Mouse (Mus musculus) skeletal muscle tissue, adult 2 months (tissue): Measurements from ENCODE around the gene Fam219a.

Source experiments
- DNase-seq: peaks from one replicate; pipeline ENCODE4 v3.0.0-alpha.2; 2012; ENCODE audit warnings: low read depth, low spot score

The Fam219a gene

DNA sequence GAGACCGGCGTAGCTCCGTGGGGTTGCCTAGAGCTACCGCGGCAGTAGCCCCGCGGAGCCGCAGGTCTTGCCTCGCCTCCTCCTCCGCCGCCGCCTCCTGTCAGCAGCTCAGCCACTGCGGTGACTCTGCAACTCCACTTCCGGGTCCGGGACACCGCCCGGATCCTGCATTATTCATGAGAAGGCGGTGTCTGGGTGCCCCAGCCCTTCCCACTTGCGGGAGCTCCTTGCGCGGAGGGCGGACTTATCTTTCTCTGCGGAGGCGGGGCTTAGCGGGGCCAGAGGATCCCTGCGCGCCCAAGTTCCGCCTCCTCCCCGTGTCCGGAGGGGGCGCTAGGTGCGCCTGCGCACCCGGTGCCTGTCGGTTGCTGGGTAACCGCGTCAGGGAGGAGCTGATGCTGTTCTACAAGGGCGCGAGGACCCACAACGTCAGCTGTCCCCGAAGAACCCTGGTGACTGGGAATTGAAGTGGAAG is at the start of gene Fam219a, which contains the start of gene Dnaic1:
Gene Fam219a, minus strand, starts transcription at position 128 of the 475 bp plus-strand sequence.
Gene Dnaic1, plus strand, starts transcription at position 365 of the 475 bp plus-strand sequence.
- peak; percentile 99 for DNase-seq

DNA sequence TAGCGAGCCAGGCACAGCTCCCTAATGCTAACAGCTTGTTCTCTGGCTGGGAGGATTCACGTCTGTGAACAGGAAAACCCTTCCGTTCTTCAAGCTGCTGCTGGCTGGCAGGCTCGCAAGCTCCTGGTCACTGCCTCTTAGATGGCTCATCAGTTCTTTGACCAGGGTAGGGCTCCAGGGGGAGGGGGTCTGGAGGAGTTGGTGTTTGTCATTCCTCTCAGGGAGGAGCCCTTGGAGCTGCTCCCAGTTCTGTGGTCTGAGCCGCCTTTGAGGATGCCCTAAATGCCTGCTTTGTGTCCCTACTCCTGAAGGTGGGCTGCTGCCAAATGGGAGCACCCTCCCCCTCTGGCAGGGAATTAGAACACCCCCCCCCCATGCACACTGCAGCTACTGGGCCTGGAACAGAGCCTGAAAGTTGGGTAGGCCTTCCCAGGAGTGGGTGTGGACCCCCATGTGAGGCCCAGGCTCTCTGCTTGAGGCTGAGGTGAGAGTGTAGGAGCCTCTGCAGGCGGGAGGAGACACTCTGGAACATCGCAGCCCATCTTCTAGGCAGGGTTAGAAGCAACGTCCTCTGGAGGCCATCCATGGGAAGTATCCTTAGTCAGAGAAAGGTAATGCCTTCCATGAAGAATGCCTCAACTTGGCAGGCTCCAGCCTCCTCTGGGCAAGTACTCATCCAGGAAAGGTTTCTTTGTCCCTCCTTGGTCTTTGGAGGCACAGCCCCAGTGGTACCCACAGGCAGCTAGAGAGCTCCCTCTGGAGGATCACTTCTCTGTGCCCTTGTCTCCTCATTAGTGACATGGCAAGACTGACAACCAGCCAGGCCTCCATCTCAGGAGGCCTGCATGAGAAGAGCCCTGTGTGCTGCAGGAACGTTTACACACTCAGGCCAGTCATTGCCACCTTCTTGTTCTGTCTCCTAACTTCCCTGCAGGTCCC is 46.6 kb upstream of the Fam219a start:
- DNase-seq = no peak

DNA sequence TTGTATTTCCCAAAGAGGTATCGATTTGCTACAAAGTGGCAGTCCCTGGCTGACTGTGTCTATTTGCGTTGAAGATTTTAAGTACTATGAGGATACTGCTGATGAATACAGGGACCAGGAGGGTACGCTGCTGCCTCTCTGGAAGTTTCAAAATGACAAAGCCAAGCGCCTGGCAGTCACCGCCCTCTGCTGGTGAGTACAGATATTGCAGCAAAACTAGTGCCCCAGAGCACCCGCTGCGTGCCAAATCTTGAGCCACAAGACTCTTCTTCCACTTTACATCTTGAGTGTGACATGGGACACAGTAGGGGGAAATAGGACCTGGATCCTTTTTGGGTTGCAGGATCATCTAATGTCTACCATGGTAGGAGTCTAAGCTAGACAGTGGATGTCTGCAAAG is 44.8 kb upstream of the Fam219a start:
- peak; percentile 72 for DNase-seq

DNA sequence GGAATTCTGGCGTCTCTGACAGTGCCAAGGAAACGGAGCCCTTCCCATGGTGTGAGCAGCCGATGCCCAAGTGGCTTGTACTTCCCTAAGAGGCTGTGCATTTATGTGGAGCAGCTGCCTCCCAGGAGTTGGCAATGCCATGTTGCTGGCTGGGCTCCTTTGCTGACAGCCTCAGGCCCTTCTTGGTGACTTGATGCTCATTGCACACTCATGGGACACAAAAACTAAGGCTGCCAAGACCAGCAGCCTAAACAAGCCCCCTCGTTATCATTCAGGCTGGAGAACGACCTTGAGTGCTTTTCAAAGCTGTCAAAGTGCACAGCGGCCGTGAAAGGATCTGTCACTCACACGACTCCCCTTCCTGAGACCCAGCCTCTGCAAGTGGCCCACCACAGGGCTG is 42.8 kb upstream of the Fam219a start:
- no peak for DNase-seq

DNA sequence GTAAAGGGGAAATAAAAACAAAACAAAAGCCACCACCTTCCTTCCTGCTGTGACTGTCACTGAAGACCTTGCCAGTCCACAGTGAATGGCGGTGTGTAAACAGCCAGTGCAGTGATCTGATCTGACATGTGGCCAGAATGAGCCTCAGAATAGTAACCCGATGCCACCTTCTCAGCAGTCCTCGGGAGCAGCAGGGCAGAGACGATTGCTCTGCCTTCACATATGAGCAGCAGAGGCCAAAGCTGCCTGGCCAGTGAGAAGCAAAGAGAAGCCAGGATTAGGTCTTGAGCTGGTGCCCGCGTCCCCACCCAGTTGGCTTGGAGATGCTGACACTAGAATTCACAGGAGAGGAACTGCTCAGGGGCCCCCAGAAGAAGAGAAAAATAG is 41.2 kb upstream of the Fam219a start:
- peak; percentile 71 for DNase-seq

DNA sequence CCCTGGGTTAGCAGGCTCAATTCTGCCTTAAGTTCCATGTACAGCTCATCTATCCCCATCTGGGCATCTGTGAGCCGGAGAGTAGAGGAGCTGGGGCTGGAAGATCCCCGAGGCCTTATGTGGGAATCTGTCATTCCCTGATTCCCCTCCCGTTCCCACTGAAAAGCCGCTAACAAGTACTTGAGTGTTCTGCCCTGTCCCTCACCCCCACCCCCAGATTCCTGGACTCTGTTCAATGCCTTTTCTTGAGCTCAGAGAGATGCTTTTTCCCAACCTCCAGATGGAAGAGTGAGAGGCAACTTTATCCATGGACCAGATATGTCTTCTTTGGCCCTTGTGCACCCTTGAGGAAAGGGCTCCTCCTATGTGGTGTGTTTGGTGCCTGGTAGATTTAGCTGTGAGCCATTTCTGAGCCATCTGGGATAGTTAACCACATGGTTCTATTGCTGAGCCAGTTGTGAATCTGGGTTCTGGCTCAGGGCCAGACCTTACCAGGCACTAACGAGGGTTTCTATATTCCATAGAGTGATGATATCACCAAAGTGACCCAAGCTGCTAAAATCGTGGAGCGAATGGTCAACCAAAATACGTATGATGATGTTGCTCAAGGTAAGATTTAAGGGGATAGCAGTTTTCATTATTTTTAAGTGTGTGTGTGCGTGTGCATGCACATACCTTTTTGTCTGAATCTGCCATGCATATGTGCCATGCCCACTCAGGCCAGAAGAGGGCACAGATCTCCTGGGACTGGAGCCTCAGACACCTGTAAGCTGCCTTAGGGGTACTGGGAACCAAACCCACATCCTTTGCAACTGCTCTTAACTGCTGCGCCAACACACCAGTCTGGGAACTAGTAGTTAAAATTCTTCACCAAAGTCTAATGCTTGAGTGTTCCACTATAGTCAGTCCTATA is 40.6 kb upstream of the Fam219a start:
- DNase-seq = no peak

DNA sequence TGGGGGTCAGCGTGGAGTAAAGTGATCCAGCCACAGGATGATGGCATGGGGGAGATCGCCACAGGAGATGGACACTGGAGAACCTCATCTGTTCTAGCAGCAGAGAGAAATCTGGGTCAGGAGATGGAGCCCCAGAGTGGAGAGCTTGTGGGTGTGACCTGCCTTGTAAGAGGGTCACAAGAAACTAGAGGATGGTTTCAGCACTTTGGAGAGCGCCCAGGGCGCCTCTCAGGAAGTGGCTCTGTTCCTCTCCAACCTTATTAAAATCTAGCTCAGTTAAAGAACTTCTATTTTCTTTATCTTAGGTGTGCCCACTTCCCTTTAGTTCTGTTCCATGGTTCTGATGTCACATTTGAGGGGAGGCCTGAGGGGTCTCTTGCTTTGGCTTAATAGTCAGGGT is 37.4 kb upstream of the Fam219a start:
- DNase-seq = no peak

DNA sequence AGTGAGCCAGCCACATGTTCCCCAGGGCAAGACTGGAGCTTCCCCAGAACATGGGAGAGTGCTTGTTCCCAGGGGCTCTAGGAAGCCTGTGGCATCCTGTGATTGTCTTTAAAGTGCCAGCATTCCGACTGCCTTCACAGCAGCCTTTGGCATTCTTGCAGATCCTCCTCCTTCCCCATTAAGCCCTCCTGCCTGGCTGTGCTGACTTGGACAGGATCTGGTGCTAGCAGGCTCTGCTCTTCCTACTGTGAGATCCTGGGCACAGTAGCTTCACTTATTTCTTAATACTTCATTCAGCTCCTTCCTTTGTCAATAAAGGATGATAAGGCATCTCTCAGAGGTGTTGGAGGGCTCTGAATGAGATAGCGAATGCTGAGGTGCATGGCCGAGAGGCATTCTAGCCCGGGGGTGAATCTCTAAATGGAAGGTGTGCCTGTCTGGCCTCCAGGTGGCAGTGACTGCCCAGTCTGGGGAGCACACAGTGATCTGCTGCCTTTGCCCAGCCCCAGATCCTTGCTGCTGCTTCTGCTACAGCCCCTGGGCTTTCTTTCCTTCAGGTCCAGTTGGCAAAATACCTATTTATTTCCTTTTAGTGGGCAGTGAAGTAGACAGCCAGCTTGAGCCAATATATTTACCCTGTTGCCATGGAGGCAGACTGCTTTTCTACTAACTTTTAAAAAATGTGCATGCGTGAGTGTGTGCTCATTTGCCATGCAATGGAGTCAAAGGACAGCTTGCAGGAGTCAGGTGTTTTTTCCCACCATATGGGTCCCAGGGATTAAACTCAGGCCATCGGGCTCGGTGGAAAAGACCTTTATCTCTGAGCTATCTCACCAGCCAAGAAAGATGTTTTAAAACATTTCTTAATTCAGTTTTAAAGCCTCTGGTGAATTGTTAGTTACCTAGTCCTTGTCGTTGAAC is 35.4 kb upstream of the Fam219a start:
- DNase-seq = no peak

DNA sequence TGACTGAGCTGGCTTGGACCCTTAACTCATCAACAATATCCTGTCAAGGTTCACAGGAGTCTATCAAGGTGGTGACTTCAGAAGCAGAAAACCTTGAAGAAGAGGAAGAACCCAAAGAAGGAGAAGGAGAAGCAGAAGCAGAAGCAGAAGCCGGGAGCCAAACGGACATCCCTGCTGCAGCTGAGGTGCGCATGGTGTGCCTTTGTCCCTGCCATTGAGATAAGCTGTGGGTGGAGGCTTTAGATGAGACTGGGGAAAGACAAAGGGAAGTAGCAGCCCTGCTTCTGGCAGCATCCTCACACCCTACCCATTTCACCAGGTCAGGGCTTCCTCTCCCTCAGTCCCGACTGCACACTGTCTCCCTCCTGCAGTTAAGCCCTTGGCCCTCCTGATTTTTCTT is 33.5 kb upstream of the Fam219a start:
- no peak for DNase-seq

DNA sequence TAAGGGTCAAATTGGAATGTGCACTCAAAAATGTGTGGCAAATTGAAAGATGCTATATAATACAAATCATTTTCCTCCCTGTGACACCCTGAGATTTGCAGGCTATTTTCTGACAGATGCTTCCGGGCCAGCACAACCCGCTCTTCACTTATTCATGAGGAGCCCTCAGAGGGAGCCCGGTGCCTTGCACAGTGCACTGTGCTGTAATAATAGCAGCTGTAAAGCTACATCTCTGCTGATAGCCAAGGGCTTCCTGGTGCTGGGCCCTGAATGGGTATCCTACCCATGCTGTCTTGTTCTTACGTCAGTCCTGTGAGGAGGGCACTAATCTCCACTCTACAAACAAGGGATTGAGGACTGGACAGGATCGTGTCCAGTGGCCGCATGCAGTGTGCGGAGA is 14.0 kb upstream of the Fam219a start:
- DNase-seq = no peak

DNA sequence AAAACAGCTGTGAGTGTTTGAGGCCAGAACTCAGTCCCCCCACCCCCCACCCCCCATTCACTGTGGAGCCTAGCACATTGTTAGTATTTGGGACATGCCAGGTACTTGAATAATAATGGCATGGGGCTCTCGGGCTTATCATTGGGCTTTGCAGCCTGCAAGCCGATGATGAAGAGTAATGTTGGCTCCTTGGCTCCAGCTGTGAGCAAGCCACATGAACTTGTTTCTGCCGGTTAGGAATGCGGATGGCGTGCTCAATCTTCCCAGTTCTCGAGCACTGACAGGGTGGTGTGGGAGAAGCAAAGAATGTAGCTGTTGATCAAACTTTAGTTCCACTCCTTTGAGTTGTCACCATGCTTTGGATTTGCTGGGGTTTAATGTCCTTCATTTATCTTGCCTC is 6.6 kb upstream of the Fam219a start:
- DNase-seq = no peak

DNA sequence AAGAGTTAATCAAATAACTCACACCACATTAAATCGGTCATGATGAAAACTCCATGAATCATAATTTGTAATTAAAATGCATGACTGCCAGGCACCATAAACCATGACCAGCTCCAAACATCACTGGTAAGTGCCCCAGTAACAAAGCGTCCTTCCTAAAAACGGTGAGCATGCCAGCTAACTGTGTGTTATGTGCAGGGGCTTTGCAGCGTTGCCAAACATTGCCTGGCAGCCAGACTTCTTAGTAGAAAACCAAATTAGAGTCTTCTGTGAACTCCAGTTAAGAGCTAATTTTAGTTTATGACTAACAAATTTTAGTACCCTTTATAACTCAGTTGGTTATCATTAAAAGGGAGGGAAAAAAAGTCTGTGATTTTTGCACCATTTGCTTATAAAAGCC is 4.2 kb upstream of the Fam219a start:
- no peak for DNase-seq

DNA sequence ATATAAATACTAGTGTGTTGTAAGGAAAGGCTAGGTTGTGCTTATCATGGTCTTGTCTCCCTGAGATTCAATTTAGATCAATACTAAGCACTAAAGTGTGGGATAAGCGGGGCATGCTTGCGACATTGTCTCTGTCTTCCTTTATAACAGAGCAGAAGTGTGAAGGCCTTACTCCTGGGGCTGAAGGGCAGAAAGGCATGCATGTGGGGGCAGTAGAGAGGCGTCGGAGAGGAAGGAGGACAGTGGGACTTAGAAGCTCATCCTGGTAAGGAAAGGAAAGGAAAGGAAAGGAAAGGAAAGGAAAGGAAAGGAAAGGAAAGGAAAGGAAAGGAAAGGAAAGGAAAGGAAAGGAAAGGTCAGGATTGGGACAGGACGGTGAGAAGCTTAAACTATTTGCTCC is 2.2 kb upstream of the Fam219a start:
- no peak for DNase-seq

DNA sequence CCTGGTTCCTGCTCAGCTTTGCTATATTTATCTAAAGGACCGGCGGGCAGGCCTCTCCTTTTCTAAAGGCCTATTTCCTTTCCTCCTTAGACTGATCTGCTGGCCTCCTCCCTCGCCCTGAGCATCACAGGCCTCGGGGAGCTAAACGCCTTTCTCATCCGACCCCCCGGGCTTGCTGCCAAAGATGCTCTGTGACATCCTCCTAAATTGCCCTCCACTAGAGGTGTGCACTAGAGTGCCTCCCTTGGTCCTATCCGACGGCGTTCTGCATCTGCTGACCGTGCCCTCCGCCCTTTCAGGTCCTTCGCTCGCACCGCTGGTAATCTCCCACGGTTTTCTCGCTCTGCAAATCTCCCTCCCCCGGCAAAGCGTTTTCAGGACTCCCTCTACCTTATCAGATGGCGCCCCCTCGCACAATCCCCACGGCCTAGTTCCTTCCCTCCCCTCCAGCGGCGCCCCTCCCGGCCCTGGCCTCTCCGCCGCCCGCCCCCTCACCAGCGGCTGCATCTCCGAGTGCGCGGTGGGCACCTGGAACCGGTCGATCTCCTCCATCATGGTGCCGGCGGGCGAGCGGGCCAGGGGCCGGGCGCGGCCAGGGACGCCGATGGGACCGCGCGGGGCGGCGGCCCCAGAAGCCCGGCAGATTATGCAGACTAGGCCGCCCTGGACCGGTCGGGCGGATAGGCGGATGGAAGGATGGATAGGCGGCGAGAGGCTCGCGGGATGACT is 492 bp downstream of the Fam219a start:
- no peak for DNase-seq

DNA sequence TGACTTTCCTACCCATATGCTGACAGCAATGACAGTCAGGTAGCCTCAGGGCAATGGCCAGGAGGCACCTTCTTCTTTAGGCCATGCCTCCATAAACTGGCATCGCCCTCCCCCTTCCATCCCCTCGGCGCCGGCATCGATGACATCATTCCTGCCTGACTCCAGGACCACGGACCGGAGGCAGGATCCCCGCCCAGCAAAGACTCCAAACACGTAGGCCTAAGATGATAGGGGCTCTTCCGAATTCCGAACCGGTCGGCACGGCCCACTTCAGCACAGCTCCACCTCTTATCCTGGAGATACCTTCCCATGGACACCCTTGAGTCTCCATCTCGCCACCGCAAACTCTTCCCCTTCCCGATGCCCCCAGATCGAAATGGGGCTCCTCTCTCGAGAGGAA is 1.1 kb downstream of the Fam219a start:
- no peak for DNase-seq

DNA sequence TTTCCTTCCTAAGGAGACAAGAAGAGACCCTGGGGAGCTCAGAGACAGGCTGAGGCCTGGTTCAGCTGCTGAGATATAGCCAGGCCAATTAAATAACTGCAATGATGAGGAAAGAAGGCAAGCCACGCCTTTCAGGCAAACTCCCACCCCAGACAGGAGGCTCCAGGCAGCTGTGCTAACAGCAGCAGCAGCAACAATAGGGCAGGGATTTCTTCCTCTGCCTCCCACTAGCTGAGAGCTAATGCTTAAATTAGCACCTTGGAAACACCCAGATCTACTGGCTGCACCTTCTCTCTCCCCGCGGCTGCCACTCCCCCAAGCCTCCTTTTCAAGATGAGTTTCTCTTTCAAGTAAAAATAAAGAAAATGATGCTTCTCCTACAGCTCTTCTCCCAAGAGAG is 3.2 kb downstream of the Fam219a start:
- DNase-seq = no peak

DNA sequence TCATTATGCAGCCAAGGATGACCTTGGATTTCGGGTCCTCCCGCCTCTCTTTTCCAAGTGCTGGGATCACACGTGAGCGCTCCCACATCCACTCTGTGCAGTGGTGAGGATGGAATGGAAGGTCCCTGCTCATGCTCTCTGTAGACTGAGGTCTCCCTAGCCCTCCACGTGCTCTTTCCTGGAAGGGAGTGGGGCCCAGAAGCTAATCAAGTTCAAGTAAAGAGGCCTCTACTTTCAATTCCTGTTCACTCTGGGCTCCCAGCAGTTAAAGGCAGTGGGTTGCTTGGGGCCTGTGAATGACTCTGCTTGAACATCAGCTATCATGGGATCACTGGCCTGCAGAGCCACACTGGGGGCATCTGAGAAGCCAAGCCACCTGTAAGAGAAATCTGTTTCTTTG is 6.0 kb downstream of the Fam219a start:
- no peak for DNase-seq

DNA sequence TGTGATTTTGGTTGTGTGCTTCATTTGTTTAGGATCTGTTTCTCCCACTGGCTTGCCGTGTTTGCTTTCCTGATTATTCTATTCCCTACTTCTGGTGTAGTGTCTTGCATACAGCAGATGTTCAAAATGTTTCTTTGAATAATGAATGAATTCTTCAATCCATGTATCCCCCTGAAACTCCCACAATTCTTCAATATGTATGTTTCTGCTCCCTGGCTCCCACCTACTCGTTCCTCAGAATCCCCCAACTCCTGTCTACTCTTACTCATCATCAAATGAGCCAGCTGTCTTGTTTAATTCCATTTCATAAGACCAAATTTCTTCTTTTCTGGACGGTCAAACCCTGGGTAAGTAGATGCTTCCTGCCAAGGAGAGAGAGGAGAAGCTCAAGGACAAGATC is 12.2 kb downstream of the Fam219a start:
- DNase-seq = no peak

DNA sequence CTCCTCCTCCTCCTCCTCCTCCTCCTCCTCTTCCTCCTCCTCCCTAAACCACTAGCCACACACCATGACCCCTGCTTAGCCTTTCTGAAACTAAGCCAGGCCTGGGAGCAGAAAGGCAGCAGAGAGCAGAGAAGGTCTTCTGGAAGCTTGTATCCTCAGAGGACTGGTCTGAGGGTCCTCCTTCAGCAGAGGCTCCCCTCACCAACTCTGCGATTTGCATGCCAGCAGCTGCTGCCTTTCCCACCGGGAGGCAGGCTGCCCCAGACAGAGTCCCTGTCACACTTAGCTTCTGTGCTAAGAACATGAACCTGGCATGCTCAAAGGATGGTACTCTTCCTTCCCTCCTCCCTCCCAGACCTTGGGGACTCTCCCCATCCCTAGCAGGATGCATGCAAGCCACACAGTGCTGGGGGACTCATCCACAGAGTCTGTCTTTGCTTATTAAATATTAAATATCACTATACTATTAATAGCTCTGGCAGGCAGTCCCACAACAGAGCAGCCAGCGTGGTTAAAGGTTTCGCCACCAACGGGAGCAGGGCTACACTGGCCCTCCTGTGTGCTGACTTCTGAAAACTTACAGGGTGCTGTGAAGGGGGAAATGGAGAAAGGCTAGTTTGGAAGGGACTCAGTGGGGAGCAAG is 12.9 kb downstream of the Fam219a start:
- DNase-seq = peak; percentile 64
